Mouse (Mus musculus): Measurements from ENCODE around the gene Prorsd1.

GRCm38 (mm10) chr11:29549425-29549778 is 34.6 kb upstream of the Prorsd1 start:
- no peak for TF ChIP-seq MYOG (IDR thresholded peaks at IDR 0.05; ENCODE audit: control insufficient read depth, extremely low read depth, insufficient read length)
- no peak for TF ChIP-seq CTCF (IDR thresholded peaks at IDR 0.05; ENCODE audit: control insufficient read depth, insufficient read depth, insufficient read length)
- TF ChIP-seq USF1 (IDR thresholded peaks at IDR 0.05; ENCODE audit: low read depth), result no peak
- no peak for TF ChIP-seq MAX (IDR thresholded peaks at IDR 0.05)
- no peak for TF ChIP-seq MYOD1 (IDR thresholded peaks at IDR 0.05; ENCODE audit: control insufficient read depth, insufficient read length, low read depth)
- no peak for TF ChIP-seq CEBPB (IDR thresholded peaks at IDR 0.05; ENCODE audit: low read depth)

All from C2C12 (cell line).